Mouse (Mus musculus) midbrain, embryonic 13.5 days (tissue): ENCODE results near the gene 1700016H13Rik. TPM values are rescaled to one million over a fixed set of nuclear protein-coding genes. Genes with fewer than 3 reads are reported as not detected.

ENCODE experiments used
- ATAC-seq: fragments of 200-750 bp; cut with Nextera tagmentation; 2 replicates; pipeline ENCODE4 v1.8.0; 2017; ENCODE audit warnings: mild to moderate bottlenecking, moderate TSS enrichment, moderate library complexity
- H3K27ac ChIP-seq: fragments of 300-500 bp; sonication (generic); 2 replicates; pipeline ENCODE4 v1.5.1; 2015; ENCODE audit warnings: inconsistent platforms, mild to moderate bottlenecking, moderate library complexity
- H3K27me3 ChIP-seq: fragments of 300-500 bp; sonication (generic); 2 replicates; pipeline ENCODE4 v1.6.1; 2015; ENCODE audit warnings: mild to moderate bottlenecking, inconsistent platforms
- H3K36me3 ChIP-seq: fragments of 300-500 bp; sonication (generic); 2 replicates; pipeline ENCODE4 v1.6.1; 2015; ENCODE audit warnings: mild to moderate bottlenecking, inconsistent platforms
- H3K4me1 ChIP-seq: fragments of 300-500 bp; sonication (generic); replicated peaks from 2 replicates; pipeline ENCODE4 v1.6.1; 2015; ENCODE audit warnings: inconsistent platforms
- H3K4me2 ChIP-seq: fragments of 300-500 bp; sonication (generic); replicated peaks from 2 replicates; pipeline ENCODE4 v1.6.1; 2015; ENCODE audit warnings: moderate library complexity, mild to moderate bottlenecking, inconsistent platforms
- H3K4me3 ChIP-seq: fragments of 300-500 bp; sonication (generic); replicated peaks from 2 replicates; pipeline ENCODE4 v1.5.1; 2015; ENCODE audit warnings: mild to moderate bottlenecking, inconsistent platforms
- H3K9ac ChIP-seq: fragments of 300-500 bp; sonication (generic); replicated peaks from 2 replicates; pipeline ENCODE4 v1.6.1; 2015; ENCODE audit warnings: mild to moderate bottlenecking, inconsistent platforms
- H3K9me3 ChIP-seq: fragments of 300-500 bp; sonication (generic); 2 replicates; pipeline ENCODE4 v1.6.1; 2016; ENCODE audit warnings: mild to moderate bottlenecking, inconsistent platforms
- WGBS: fragments of 180-500 bp; shearing (Covaris S2); methylation state at CpG from one replicate; pipeline ENCODE4 v1.1.7; 2015; 5-methylcytosine and 5-hydroxymethylcytosine counted together
- polyA plus RNA-seq: library from polyadenylated mRNA; unstranded; fragments of >200 nt; fragmentation: Nextera tagmentation; extraction: Ambion mirVana; gene quantifications from 2 replicates; pipeline ENCODE4 v1.2.1, GENCODE M21; 2015

The 1700016H13Rik gene
- polyA plus RNA-seq, 1 experiment from 2014 or later = 0.17 TPM

DNA sequence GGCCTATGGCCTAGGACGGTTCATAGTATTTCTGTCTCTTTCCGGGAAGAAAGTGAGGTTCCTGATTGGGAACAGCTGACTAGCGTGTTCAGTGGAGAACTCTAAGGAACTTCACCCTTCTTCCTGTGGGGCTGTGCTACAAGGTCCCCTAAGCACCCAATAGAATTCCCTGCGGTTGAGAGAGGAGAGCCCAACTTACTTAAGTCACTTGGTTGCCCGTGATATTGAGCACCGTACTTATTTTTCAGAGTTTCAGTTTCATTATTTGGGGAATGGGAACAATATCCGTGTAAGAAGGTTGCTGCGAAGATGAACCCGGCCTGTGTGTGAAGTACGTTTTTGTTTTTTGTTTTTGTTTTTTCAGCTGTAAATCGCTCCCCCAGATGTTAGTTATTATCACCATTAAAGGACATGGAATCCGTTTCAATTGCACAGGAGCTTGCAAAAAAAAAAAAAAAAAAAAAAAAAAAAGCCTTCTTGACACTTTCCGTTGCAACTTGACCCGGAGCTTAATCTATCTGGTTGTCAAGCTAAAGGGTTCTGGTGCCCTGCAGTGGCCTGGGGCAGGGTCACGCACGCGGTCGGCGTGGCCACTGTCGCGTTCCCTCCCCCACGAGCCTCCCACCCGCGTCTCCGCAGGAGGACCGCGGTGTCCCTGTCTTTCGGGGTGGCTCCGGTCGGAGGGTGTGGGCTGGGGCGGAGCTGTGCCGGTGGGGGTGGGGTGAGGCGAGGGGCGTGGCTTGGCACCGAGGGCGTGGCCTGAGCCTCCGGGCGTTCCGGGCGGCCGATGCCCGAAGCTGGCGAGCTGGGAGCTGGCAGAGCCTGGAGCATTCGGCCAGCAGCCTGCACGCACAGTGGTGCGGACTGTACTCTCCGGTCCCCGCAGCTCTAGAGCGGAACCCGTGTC lies 36.1 kb upstream of the 1700016H13Rik start, which contains the start of gene Aff1:
TSS of gene Aff1 (plus strand) at position 751 of the 907 bp plus-strand sequence.
- H3K9me3 ChIP-seq = no peaks in the 10 kb centered on the region
- H3K4me2 ChIP-seq = peak within 1 kb of the TSS; percentile 83
- peak within 1 kb of the TSS; percentile 61 for H3K9ac ChIP-seq
- no peak within 1 kb of the TSS for H3K27ac ChIP-seq
- 6% methylated on average over 45 of the region's 50 CpGs for WGBS
- peaks cover 25% of the 10 kb centered on the region for H3K4me1 ChIP-seq
- H3K27me3 ChIP-seq = peaks cover 40% of the 10 kb centered on the region
- no peaks in the 10 kb centered on the region for H3K36me3 ChIP-seq
- peak; percentile 90 for ATAC-seq
- peak within 1 kb of the TSS; percentile 55 for H3K4me3 ChIP-seq

GRCm38 (mm10) chr5:103691171-103691570 lies 35.4 kb upstream of the 1700016H13Rik start:
- H3K4me2 ChIP-seq = no peak overlapping the region

GRCm38 (mm10) chr5:103690190-103690589 lies 34.4 kb upstream of the 1700016H13Rik start:
- WGBS = 91% methylated on average over 8 of the region's 8 CpGs
- ATAC-seq = no peak
- peaks cover 25% of the 10 kb centered on the region for H3K4me1 ChIP-seq

More at GRCm38 (mm10) chr5:103691171-103691570, 35.4 kb upstream of the 1700016H13Rik start:
- Histone ChIP-seq H3K36me3 (no peaks in the 10 kb centered on the region), H3K27me3 (peaks cover 36% of the 10 kb centered on the region), H3K27ac (no peak overlapping the region), H3K9ac (no peak overlapping the region), H3K4me1 (peaks cover 25% of the 10 kb centered on the region), H3K9me3 (no peaks in the 10 kb centered on the region), H3K4me3 (no peak overlapping the region)
- ATAC-seq = no peak

DNA sequence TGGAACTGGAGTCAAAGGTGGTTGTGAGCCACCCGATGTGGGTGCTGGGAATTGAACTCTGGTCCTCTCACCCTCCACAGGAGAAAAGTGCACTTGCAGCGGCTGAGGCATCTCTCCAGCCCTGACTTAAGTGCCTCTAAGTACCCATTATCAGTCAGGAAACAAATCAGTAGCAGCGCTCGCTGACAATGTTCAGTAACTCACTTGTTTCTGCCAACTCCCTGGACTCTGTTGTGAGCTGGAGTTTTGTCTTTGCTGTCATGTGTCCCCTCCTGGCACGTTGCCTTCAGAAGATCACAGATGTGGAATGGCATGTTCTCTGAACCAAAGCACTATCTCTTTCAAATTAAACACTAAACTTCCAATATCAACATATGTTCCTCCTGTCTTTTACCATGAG lies 33.8 kb upstream of the 1700016H13Rik start:
- WGBS = 85% methylated on average over 5 of the region's 5 CpGs
- no peak overlapping the region for H3K9ac ChIP-seq

More at GRCm38 (mm10) chr5:103690190-103690589, 34.4 kb upstream of the 1700016H13Rik start:
- Histone ChIP-seq H3K27me3 (peaks cover 39% of the 10 kb centered on the region), H3K36me3 (no peaks in the 10 kb centered on the region), H3K27ac (no peak overlapping the region), H3K4me2 (no peak overlapping the region), H3K4me3 (no peak overlapping the region), H3K9ac (no peak overlapping the region), H3K9me3 (no peaks in the 10 kb centered on the region)

DNA sequence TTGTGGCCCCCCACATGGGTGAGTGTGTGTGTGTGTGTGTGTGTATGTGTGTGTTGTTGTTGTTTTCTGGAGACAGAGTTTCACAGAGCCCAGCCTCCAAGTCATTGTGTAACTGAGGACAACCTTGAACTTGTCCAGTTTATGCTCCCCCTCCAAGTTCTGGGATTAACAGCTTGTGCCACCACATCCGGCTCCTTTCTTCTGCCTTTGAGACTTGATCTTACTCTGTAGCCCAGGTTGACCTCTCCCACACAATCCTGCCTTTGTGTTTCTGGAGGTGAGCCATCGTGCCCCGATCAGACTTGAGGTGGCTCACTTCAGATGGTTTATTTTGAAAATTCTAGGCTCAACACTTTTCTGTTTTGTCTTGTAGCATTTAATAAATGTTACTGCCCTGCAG lies 26.0 kb upstream of the 1700016H13Rik start:
- H3K4me1 ChIP-seq = no peaks in the 10 kb centered on the region
- no peak overlapping the region for H3K4me2 ChIP-seq
- H3K9me3 ChIP-seq = no peaks in the 10 kb centered on the region
- 58% methylated on average over 3 of the region's 3 CpGs for WGBS
- ATAC-seq = no peak
- H3K9ac ChIP-seq = no peak overlapping the region
- no peak overlapping the region for H3K27ac ChIP-seq
- H3K27me3 ChIP-seq = peaks cover 2% of the 10 kb centered on the region; the same call in 1 of the 2 replicates
- no peaks in the 10 kb centered on the region for H3K36me3 ChIP-seq
- no peak overlapping the region for H3K4me3 ChIP-seq

More for the DNA sequence above, 33.8 kb upstream of the 1700016H13Rik start:
- no peaks in the 10 kb centered on the region for H3K36me3 ChIP-seq
- no peak overlapping the region for H3K4me3 ChIP-seq
- H3K27me3 ChIP-seq = peaks cover 35% of the 10 kb centered on the region
- no peak for ATAC-seq
- H3K9me3 ChIP-seq = no peaks in the 10 kb centered on the region
- no peak overlapping the region for H3K27ac ChIP-seq
- no peak overlapping the region for H3K4me2 ChIP-seq
- H3K4me1 ChIP-seq = peaks cover 25% of the 10 kb centered on the region

DNA sequence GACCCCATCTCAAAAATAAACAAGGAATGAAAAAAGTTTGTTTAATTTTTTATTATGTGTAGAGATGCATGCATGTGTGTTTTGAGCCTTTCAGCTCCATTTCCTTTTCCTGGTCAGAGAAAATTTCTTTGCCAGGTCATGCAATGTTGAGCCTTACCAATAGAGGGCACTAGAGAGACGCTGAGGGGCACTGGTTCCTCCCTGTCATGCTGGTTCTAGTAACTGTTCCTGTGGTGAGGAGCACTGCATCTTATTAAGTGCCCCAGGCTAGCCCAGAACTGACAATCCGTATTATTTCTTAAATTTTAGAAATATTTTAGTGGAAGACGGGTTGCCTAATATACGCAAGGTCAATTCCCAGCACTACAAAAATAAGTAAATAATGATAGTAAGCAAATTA lies 24.6 kb upstream of the 1700016H13Rik start:
- Histone ChIP-seq H3K4me2 (no peak overlapping the region), H3K9ac (no peak overlapping the region), H3K4me1 (no peaks in the 10 kb centered on the region), H3K9me3 (no peaks in the 10 kb centered on the region), H3K4me3 (no peak overlapping the region), H3K36me3 (no peaks in the 10 kb centered on the region), H3K27me3 (peaks cover under 1% of the 10 kb centered on the region; the same call in 1 of the 2 replicates), H3K27ac (no peak overlapping the region)
- ATAC-seq = no peak
- 35% methylated on average over 4 of the region's 4 CpGs for WGBS

GRCm38 (mm10) chr5:103678974-103679373 lies 23.2 kb upstream of the 1700016H13Rik start:
- no peak overlapping the region for H3K9ac ChIP-seq
- no peaks in the 10 kb centered on the region; the same call in 1 of the 2 replicates for H3K27me3 ChIP-seq
- no peaks in the 10 kb centered on the region for H3K36me3 ChIP-seq
- no peaks in the 10 kb centered on the region for H3K4me1 ChIP-seq
- no peak overlapping the region for H3K4me2 ChIP-seq
- H3K9me3 ChIP-seq = no peaks in the 10 kb centered on the region
- 93% methylated on average over 5 of the region's 5 CpGs for WGBS
- no peak overlapping the region for H3K4me3 ChIP-seq
- H3K27ac ChIP-seq = no peak overlapping the region
- no peak for ATAC-seq

DNA sequence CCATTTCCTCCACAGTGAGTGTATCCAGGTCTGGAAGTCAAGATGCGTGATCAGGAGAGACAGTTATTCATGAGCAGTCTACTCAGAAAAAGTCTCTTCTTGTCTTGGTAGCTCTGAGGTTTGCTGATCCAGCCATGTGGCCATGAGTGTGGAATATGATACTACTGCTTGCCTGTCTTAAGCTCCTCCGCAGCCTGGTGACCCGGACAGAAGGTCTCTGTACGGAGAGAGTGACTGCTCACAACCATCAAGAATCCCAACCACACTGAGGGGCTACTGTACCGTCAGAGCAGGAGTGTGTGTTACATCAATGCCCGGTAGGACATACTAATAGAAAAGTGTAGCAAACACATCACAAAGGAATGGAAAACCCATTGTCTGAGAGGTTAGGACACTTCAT lies 22.1 kb upstream of the 1700016H13Rik start:
- no peak overlapping the region for H3K9ac ChIP-seq
- H3K27me3 ChIP-seq = no peaks in the 10 kb centered on the region
- no peaks in the 10 kb centered on the region for H3K4me1 ChIP-seq
- no peak overlapping the region for H3K4me2 ChIP-seq
- H3K36me3 ChIP-seq = no peaks in the 10 kb centered on the region
- no peak overlapping the region for H3K27ac ChIP-seq
- H3K4me3 ChIP-seq = no peak overlapping the region
- no peak for ATAC-seq
- H3K9me3 ChIP-seq = no peaks in the 10 kb centered on the region
- WGBS = 90% methylated on average over 6 of the region's 6 CpGs

- H3K9me3 ChIP-seq = no peaks in the 10 kb centered on the region
These were observed 20.6 kb upstream of the 1700016H13Rik start for GRCm38 (mm10) chr5:103676289-103676881.

GRCm38 (mm10) chr5:103674482-103674881 lies 18.7 kb upstream of the 1700016H13Rik start:
- no peaks in the 10 kb centered on the region for H3K9me3 ChIP-seq
- H3K4me3 ChIP-seq = no peak overlapping the region
- H3K27ac ChIP-seq = no peak overlapping the region
- no peaks in the 10 kb centered on the region for H3K4me1 ChIP-seq
- no peaks in the 10 kb centered on the region for H3K27me3 ChIP-seq
- no peaks in the 10 kb centered on the region for H3K36me3 ChIP-seq
- H3K4me2 ChIP-seq = no peak overlapping the region
- no peak for ATAC-seq
- no peak overlapping the region for H3K9ac ChIP-seq
- WGBS = 60% methylated on average over 6 of the region's 6 CpGs

More at GRCm38 (mm10) chr5:103676289-103676881, 20.6 kb upstream of the 1700016H13Rik start:
- Histone ChIP-seq H3K4me1 (no peaks in the 10 kb centered on the region), H3K36me3 (no peaks in the 10 kb centered on the region), H3K4me3 (no peak overlapping the region), H3K9ac (no peak overlapping the region), H3K27me3 (no peaks in the 10 kb centered on the region), H3K4me2 (no peak overlapping the region), H3K27ac (no peak overlapping the region)
- 92% methylated on average over 6 of the region's 6 CpGs for WGBS
- ATAC-seq = no peak

DNA sequence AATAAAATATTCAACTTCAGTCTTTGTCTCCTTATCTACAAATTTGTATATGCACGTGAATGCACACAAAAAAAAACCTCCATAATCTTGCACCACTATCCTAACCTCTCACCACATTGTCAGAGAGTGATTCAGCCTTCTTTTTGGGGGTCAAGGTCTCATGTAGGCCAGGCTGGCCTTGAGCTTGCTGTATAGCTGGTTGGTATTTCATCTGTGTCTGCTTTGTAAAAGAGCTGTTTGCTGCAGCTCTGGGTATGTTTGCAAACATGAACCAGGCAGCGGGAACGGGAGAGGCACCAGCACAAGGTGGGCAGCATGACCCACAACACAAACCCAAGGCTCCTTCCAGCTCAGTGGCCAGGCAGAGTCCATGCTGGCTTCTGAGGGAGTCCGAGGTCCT lies 17.8 kb upstream of the 1700016H13Rik start:
- no peaks in the 10 kb centered on the region for H3K9me3 ChIP-seq
- H3K27me3 ChIP-seq = no peaks in the 10 kb centered on the region
- H3K27ac ChIP-seq = no peak overlapping the region
- no peak for ATAC-seq
- H3K4me3 ChIP-seq = no peak overlapping the region
- no peaks in the 10 kb centered on the region for H3K4me1 ChIP-seq
- 86% methylated on average over 4 of the region's 4 CpGs for WGBS
- H3K4me2 ChIP-seq = no peak overlapping the region
- H3K9ac ChIP-seq = no peak overlapping the region
- no peaks in the 10 kb centered on the region for H3K36me3 ChIP-seq

DNA sequence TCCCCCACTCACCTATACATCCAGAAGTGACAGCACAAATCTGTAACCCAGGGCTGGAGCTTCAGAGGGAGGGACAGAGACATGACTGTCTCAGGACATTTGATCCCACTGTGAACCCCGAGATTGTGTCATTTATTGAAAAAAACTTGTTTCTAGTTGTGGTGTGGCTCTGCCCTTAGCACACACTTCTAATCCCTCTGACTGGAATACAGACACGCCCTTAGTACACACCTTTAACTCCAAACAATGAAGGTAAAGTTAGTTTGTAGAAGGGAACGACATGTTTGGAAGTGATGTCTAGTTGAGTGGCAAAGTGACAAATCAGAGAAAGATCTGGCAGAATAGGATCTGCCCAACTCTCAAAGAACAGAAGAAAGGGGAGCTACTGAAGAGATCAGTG lies 16.0 kb upstream of the 1700016H13Rik start:
- no peak overlapping the region for H3K4me2 ChIP-seq
- H3K27me3 ChIP-seq = no peaks in the 10 kb centered on the region
- H3K9ac ChIP-seq = no peak overlapping the region
- H3K9me3 ChIP-seq = no peaks in the 10 kb centered on the region
- no peak overlapping the region for H3K27ac ChIP-seq
- ATAC-seq = no peak
- H3K4me1 ChIP-seq = no peaks in the 10 kb centered on the region
- WGBS = 68% methylated on average over 3 of the region's 3 CpGs
- no peaks in the 10 kb centered on the region for H3K36me3 ChIP-seq
- no peak overlapping the region for H3K4me3 ChIP-seq
